Mouse (Mus musculus) embryonic facial prominence, embryonic 12.5 days (tissue): ENCODE measurements at regions not wholly inside any gene's neighbourhood (a gene's known extent, or its start where the extent isn't known, plus 50 kb on each side); places are given as distances from the start of the nearest gene placed in this dataset.

ENCODE experiments used
- ATAC-seq: fragments of 200-750 bp; cut with Nextera tagmentation; 2 replicates; pipeline ENCODE4 v1.8.0; 2017; ENCODE audit not compliant: insufficient number of reproducible peaks, insufficient read depth, low FRiP score, low TSS enrichment
- H3K27ac ChIP-seq: fragments of 300-500 bp; sonication (generic); 2 replicates; pipeline ENCODE4 v1.5.1; 2016; ENCODE audit warnings: mild to moderate bottlenecking
- H3K27me3 ChIP-seq: fragments of 300-500 bp; sonication (generic); 2 replicates; pipeline ENCODE4 v1.6.1; 2016; ENCODE audit warnings: mild to moderate bottlenecking, moderate library complexity
- H3K36me3 ChIP-seq: fragments of 300-500 bp; sonication (generic); 2 replicates; pipeline ENCODE4 v1.6.1; 2016; ENCODE audit warnings: mild to moderate bottlenecking
- H3K4me1 ChIP-seq: fragments of 300-500 bp; sonication (generic); 2 replicates; pipeline ENCODE4 v1.6.1; 2016
- H3K4me2 ChIP-seq: fragments of 300-500 bp; sonication (generic); replicated peaks from 2 replicates; pipeline ENCODE4 v1.6.1; 2016; ENCODE audit warnings: mild to moderate bottlenecking, moderate library complexity
- H3K4me3 ChIP-seq: fragments of 300-500 bp; sonication (generic); 2 replicates; pipeline ENCODE4 v1.5.1; 2016; ENCODE audit warnings: mild to moderate bottlenecking
- H3K9ac ChIP-seq: fragments of 300-500 bp; sonication (generic); 2 replicates; pipeline ENCODE4 v1.6.1; 2016; ENCODE audit warnings: mild to moderate bottlenecking, moderate library complexity
- H3K9me3 ChIP-seq: fragments of 300-500 bp; sonication (generic); 2 replicates; pipeline ENCODE4 v1.6.1; 2016; ENCODE audit warnings: mild to moderate bottlenecking, moderate library complexity
- WGBS: fragments of 180-500 bp; shearing (Covaris S2); methylation state at CpG from one replicate; pipeline ENCODE4 v1.1.7; 2016; 5-methylcytosine and 5-hydroxymethylcytosine counted together

- H3K4me1 ChIP-seq: 0 out of 2 replicates have a peak, but pooled peaks cover 3% of the 10 kb centered on the region
- no peaks in the 10 kb centered on the region for H3K9me3 ChIP-seq
- 74% methylated on average over 2 of the region's 2 CpGs for WGBS
- H3K9ac ChIP-seq: no peak overlapping the region
- no peak overlapping the region for H3K4me2 ChIP-seq
- no peak overlapping the region for H3K27ac ChIP-seq
- ATAC-seq: no peak
- no peaks in the 10 kb centered on the region for H3K36me3 ChIP-seq
- H3K27me3 ChIP-seq: no peaks in the 10 kb centered on the region
- no peak overlapping the region for H3K4me3 ChIP-seq
These were observed 370.9 kb downstream of the Dcdc2c start for GRCm38 (mm10) chr12:28181265-28181664.

- Histone ChIP-seq H3K36me3 (no peaks in the 10 kb centered on the region), H3K27ac (no peak overlapping the region), H3K27me3 (no peaks in the 10 kb centered on the region), H3K9ac (no peak overlapping the region), H3K4me2 (no peak overlapping the region), H3K4me3 (no peak overlapping the region), H3K9me3 (no peaks in the 10 kb centered on the region), H3K4me1 (0 out of 2 replicates have a peak, but pooled peaks cover 3% of the 10 kb centered on the region)
- ATAC-seq: no peak
- WGBS: 69% methylated on average over 3 of the region's 3 CpGs
These were observed 376.2 kb downstream of the Dcdc2c start for GRCm38 (mm10) chr12:28176016-28176415.

GRCm38 (mm10) chr12:28174078-28174477 lies 378.1 kb downstream of the Dcdc2c start:
- Histone ChIP-seq H3K9me3 (no peaks in the 10 kb centered on the region), H3K36me3 (no peaks in the 10 kb centered on the region), H3K27me3 (no peaks in the 10 kb centered on the region), H3K9ac (no peak overlapping the region), H3K4me2 (no peak overlapping the region), H3K4me1 (no peaks in the 10 kb centered on the region), H3K4me3 (no peak overlapping the region), H3K27ac (no peak overlapping the region)
- ATAC-seq: no peak

GRCm38 (mm10) chr12:28158786-28159185 lies 393.4 kb downstream of the Dcdc2c start:
- 88% methylated on average over 1 of the region's 1 CpGs for WGBS
- Histone ChIP-seq H3K4me2 (no peak overlapping the region), H3K4me3 (no peak overlapping the region), H3K4me1 (no peaks in the 10 kb centered on the region), H3K27ac (no peak overlapping the region), H3K36me3 (no peaks in the 10 kb centered on the region), H3K9ac (no peak overlapping the region), H3K27me3 (no peaks in the 10 kb centered on the region), H3K9me3 (no peaks in the 10 kb centered on the region)
- no peak for ATAC-seq

- 44% methylated on average over 4 of the region's 4 CpGs for WGBS
- Histone ChIP-seq H3K27me3 (no peaks in the 10 kb centered on the region), H3K36me3 (no peaks in the 10 kb centered on the region), H3K4me2 (no peak overlapping the region), H3K4me1 (0 out of 2 replicates have a peak, but pooled peaks cover 6% of the 10 kb centered on the region), H3K9me3 (no peaks in the 10 kb centered on the region), H3K9ac (no peak overlapping the region), H3K4me3 (no peak overlapping the region), H3K27ac (no peak overlapping the region)
- no peak for ATAC-seq
These were observed 401.4 kb downstream of the Dcdc2c start for GRCm38 (mm10) chr12:28150759-28151158.

GRCm38 (mm10) chr12:28135810-28136592 lies 416.2 kb downstream of the Dcdc2c start:
- Histone ChIP-seq H3K27ac (no peak overlapping the region), H3K27me3 (no peaks in the 10 kb centered on the region), H3K4me3 (no peak overlapping the region), H3K9ac (no peak overlapping the region), H3K4me1 (no peaks in the 10 kb centered on the region), H3K4me2 (no peak overlapping the region), H3K9me3 (no peaks in the 10 kb centered on the region), H3K36me3 (no peaks in the 10 kb centered on the region)
- WGBS: 63% methylated on average over 4 of the region's 4 CpGs
- ATAC-seq: no peak

- Histone ChIP-seq H3K9ac (no peak overlapping the region), H3K4me3 (no peak overlapping the region), H3K9me3 (no peaks in the 10 kb centered on the region), H3K36me3 (no peaks in the 10 kb centered on the region), H3K4me1 (0 out of 2 replicates have a peak, but pooled peaks cover 6% of the 10 kb centered on the region), H3K4me2 (no peak overlapping the region), H3K27me3 (no peaks in the 10 kb centered on the region), H3K27ac (no peak overlapping the region)
- WGBS: 17% methylated on average over 9 of the region's 9 CpGs
- ATAC-seq: no peak
These were observed 429.4 kb downstream of the Dcdc2c start for GRCm38 (mm10) chr12:28122766-28123165.

GRCm38 (mm10) chr12:28120106-28120505 lies 432.1 kb downstream of the Dcdc2c start:
- no peak overlapping the region for H3K4me2 ChIP-seq
- WGBS: 61% methylated on average over 3 of the region's 3 CpGs
- 0 out of 2 replicates have a peak, but pooled peaks cover 6% of the 10 kb centered on the region for H3K4me1 ChIP-seq
- H3K4me3 ChIP-seq: no peak overlapping the region
- H3K27me3 ChIP-seq: no peaks in the 10 kb centered on the region
- H3K9ac ChIP-seq: no peak overlapping the region
- ATAC-seq: no peak
- H3K36me3 ChIP-seq: no peaks in the 10 kb centered on the region
- no peak overlapping the region for H3K27ac ChIP-seq
- no peaks in the 10 kb centered on the region for H3K9me3 ChIP-seq

- no peaks in the 10 kb centered on the region for H3K36me3 ChIP-seq
- no peaks in the 10 kb centered on the region for H3K4me1 ChIP-seq
- H3K27me3 ChIP-seq: no peaks in the 10 kb centered on the region
- WGBS: 89% methylated on average over 6 of the region's 6 CpGs
- H3K4me2 ChIP-seq: no peak overlapping the region
- ATAC-seq: no peak
- H3K9me3 ChIP-seq: no peaks in the 10 kb centered on the region
- H3K27ac ChIP-seq: no peak overlapping the region
- no peak overlapping the region for H3K9ac ChIP-seq
- H3K4me3 ChIP-seq: no peak overlapping the region
These were observed 461.5 kb downstream of the Dcdc2c start for GRCm38 (mm10) chr12:28090673-28091072.

- H3K4me3 ChIP-seq: no peak overlapping the region
- H3K27me3 ChIP-seq: no peaks in the 10 kb centered on the region
- H3K4me2 ChIP-seq: no peak overlapping the region
- H3K9ac ChIP-seq: no peak overlapping the region
- H3K9me3 ChIP-seq: no peaks in the 10 kb centered on the region
- no peak for ATAC-seq
- no peaks in the 10 kb centered on the region for H3K36me3 ChIP-seq
- 79% methylated on average over 4 of the region's 4 CpGs for WGBS
- no peaks in the 10 kb centered on the region for H3K4me1 ChIP-seq
- no peak overlapping the region for H3K27ac ChIP-seq
These were observed 466.7 kb downstream of the Dcdc2c start for GRCm38 (mm10) chr12:28085460-28085859.

- ATAC-seq: no peak
- no peak overlapping the region for H3K4me3 ChIP-seq
- H3K36me3 ChIP-seq: no peaks in the 10 kb centered on the region
- no peak overlapping the region for H3K9ac ChIP-seq
- H3K4me2 ChIP-seq: no peak overlapping the region
- no peak overlapping the region for H3K27ac ChIP-seq
- H3K27me3 ChIP-seq: no peaks in the 10 kb centered on the region
- H3K9me3 ChIP-seq: no peaks in the 10 kb centered on the region
- WGBS: 86% methylated on average over 3 of the region's 3 CpGs
- no peaks in the 10 kb centered on the region for H3K4me1 ChIP-seq
These were observed 475.6 kb downstream of the Dcdc2c start for GRCm38 (mm10) chr12:28076606-28077005.

- no peak overlapping the region for H3K4me3 ChIP-seq
- no peak overlapping the region for H3K4me2 ChIP-seq
- no peaks in the 10 kb centered on the region for H3K36me3 ChIP-seq
- no peak overlapping the region for H3K27ac ChIP-seq
- no peaks in the 10 kb centered on the region for H3K27me3 ChIP-seq
- no peak for ATAC-seq
- 50% methylated on average over 2 of the region's 2 CpGs for WGBS
- 0 out of 2 replicates have a peak, but pooled peaks cover 5% of the 10 kb centered on the region for H3K4me1 ChIP-seq
- no peak overlapping the region for H3K9ac ChIP-seq
- H3K9me3 ChIP-seq: no peaks in the 10 kb centered on the region
These were observed 483.6 kb downstream of the Dcdc2c start for GRCm38 (mm10) chr12:28068584-28068983.
